Mouse (Mus musculus): Measurements from ENCODE around the gene Gm11562. TPM values are rescaled to one million over a fixed set of nuclear protein-coding genes. Genes with fewer than 3 reads are reported as not detected.
"Not testable (repeated sequence)": the region's sequence is repeated elsewhere in the genome, so short reads cannot be mapped to it uniquely, and the experiment has no call there.

Gm11562 gene
- polyA plus RNA-seq, 1 experiment from 2014 or later = not detected

DNA sequence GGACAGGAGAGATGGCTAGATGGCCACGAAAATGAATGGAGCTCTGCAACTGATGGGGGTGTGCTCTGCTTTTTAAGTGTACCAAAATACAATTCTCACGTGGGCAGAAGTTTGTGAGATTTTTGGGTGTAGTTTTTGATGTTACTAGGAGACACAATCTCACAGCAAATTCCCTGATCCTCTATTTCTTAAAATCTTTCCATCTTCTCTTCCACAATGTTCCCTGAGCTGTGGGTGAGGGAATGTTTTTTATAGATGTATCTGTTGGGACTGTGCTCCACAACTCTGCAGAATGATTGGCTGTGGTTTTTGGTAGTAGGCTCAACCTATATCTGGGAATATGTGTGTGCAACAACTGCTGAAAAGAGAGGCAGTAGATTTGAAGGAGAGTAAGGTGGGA is 13.1 kb upstream of the Gm11562 start:
- no peak overlapping the region for H3K4me3 ChIP-seq
- no peaks in the 10 kb centered on the region for H3K4me1 ChIP-seq (replicated peaks)
- no peak overlapping the region for H3K4me2 ChIP-seq
- H3K36me3 ChIP-seq = no peaks in the 10 kb centered on the region
- WGBS = 77% methylated on average over 2 of the region's 2 CpGs
- no peaks in the 10 kb centered on the region for H3K9me3 ChIP-seq
- H3K27ac ChIP-seq = no peak overlapping the region
- no peaks in the 10 kb centered on the region for H3K27me3 ChIP-seq
- ATAC-seq (ENCODE audit: low FRiP score) = no peak
- no peak overlapping the region for H3K9ac ChIP-seq

DNA sequence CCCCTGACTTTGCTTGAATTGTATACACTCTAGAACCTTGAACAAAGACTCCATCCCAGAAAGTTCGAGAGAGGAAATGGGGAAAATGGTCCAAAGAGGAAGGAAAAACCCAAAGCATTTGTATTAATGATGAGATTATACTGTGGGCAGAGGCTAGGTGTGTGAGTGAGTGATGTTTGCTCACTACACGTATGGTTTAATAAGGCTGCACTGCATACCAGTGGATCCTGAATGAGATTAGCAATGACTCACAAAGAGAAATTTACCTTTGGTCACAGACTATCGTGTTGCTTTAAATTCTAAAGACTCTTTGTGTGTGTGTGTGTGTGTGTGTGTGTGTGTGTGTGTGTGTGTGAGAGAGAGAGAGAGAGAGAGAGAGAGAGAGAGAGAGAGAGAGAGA is 10.7 kb upstream of the Gm11562 start:
- H3K27me3 ChIP-seq = no peaks in the 10 kb centered on the region
- no peaks in the 10 kb centered on the region for H3K9me3 ChIP-seq
- no peaks in the 10 kb centered on the region for H3K36me3 ChIP-seq
- no peak overlapping the region for H3K4me2 ChIP-seq
- H3K4me3 ChIP-seq = no peak overlapping the region
- H3K4me1 ChIP-seq (replicated peaks) = no peaks in the 10 kb centered on the region
- 84% methylated on average over 3 of the region's 3 CpGs for WGBS
- no peak for ATAC-seq (ENCODE audit: low FRiP score)
- H3K27ac ChIP-seq = no peak overlapping the region
- no peak overlapping the region for H3K9ac ChIP-seq

DNA sequence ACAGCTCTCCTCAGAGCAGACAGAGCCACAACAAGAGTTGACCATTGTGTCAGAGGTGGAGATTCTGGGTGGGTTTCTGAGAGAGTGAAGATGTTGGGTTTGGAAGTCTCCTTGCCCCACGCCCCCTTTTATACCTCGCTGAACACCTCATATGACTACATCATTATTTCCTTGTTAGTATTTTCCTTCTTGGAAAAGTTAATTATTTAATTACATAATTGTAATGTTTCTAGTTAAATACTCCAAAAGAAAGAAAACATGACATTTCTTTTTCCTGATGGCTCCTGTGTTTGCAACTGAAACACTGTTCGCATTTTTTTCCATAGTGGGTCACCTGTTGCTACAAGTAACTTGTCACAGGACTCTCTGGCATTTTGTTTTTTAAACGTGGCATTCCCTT is 7.9 kb upstream of the Gm11562 start, which contains the start of gene Krtap4-1:
TSS of gene Krtap4-1 (minus strand) at position 101 of the 400 bp plus-strand sequence.
- no peaks in the 10 kb centered on the region for H3K27me3 ChIP-seq
- H3K4me2 ChIP-seq = no peak within 1 kb of the TSS
- H3K36me3 ChIP-seq = no peaks in the 10 kb centered on the region
- no peak within 1 kb of the TSS for H3K27ac ChIP-seq
- H3K9ac ChIP-seq = no peak within 1 kb of the TSS
- 86% methylated on average over 4 of the region's 4 CpGs for WGBS
- H3K4me1 ChIP-seq (replicated peaks) = no peaks in the 10 kb centered on the region
- ATAC-seq (ENCODE audit: low FRiP score) = no peak
- H3K9me3 ChIP-seq = no peaks in the 10 kb centered on the region
- H3K4me3 ChIP-seq = no peak within 1 kb of the TSS

DNA sequence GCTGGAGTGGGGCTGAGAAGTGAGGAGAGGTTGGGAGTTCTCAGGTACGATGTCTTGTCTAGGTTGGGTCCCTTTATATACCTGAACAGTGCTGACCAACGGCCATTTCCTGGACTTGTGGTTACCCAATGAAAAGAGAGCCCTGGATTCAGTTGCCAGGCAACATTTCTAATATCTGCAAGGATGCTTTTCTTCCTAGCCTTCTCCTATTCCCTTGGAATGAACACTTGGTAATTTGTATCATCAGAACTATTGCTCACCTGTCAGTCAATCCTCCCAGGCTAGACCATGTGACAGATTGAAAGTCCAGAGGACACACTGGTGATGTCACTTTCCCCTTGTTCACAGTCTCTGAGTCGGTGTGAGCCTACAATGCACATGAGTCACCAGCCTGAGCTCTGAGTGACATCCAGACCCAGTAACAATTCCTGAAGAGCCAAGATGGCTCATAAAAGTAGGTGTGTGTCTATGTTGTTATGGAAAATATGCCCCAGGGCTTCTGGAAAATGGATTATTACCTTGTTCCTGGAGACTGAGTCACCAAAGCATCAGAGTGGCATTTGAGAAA is 5.4 kb downstream of the Gm11562 start, which contains the start of gene Krtap2-4:
TSS of gene Krtap2-4 (minus strand) at position 51 of the 568 bp plus-strand sequence.
- 66% methylated on average over 3 of the region's 3 CpGs for WGBS
- H3K27ac ChIP-seq = no peak within 1 kb of the TSS
- no peaks in the 10 kb centered on the region for H3K4me1 ChIP-seq (replicated peaks)
- no peak within 1 kb of the TSS for H3K4me3 ChIP-seq
- ATAC-seq (ENCODE audit: low FRiP score) = no peak
- H3K9ac ChIP-seq = no peak within 1 kb of the TSS
- H3K36me3 ChIP-seq = no peaks in the 10 kb centered on the region
- H3K27me3 ChIP-seq = no peaks in the 10 kb centered on the region
- no peak within 1 kb of the TSS for H3K4me2 ChIP-seq
- H3K9me3 ChIP-seq = no peaks in the 10 kb centered on the region

DNA sequence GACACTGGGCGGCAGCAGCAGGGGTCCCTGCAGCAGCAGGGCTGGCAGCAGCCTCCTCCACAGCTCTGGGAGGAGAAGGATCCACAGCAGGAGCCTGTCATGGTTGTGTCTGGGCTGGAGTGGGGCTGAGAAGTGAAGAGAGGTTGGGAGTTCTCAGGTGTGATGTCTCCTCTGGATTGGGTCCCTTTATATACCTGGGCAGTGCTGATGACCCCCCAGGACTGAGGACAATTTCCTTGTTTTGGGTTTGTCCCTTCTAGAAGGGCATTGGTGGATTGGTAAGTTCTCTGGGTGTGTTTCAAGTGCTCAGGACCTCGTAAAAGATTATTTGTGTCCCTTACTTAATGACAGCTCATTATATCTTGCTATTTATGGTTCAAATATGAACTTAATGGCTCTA is 10.1 kb downstream of the Gm11562 start, which contains the start of gene Gm11937:
TSS of gene Gm11937 (minus strand) at position 101 of the 400 bp plus-strand sequence.
- ATAC-seq (ENCODE audit: low FRiP score); H3K4me1 ChIP-seq (replicated peaks); H3K4me2 ChIP-seq; H3K27ac ChIP-seq; H3K27me3 ChIP-seq; H3K9ac ChIP-seq; H3K9me3 ChIP-seq; H3K36me3 ChIP-seq; H3K4me3 ChIP-seq: not testable (repeated sequence)
- WGBS = 88% methylated on average over 1 of the region's 2 CpGs

DNA sequence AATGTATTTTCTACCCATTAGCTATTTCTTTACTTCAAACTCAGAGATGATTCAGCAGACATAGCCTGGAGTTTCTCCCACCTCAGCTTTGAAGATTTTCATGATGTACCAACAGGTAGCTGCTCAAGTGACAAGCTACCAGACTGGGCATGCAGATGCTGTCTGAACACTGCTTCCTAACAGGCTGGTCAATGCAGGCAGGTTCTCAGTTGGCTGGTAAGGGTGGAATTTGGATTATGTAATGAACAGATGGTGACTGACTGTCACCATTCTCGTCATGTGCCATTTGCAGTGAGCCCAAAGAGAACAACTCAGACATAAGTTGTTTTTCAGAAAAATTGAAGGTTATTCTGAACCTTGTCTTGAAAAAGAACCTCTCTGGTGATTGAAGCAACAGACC is 11.1 kb downstream of the Gm11562 start:
- H3K27me3 ChIP-seq = no peaks in the 10 kb centered on the region
- H3K4me3 ChIP-seq = no peak overlapping the region
- H3K4me2 ChIP-seq = no peak overlapping the region
- H3K36me3 ChIP-seq = no peaks in the 10 kb centered on the region
- H3K27ac ChIP-seq = no peak overlapping the region
- H3K9me3 ChIP-seq = no peaks in the 10 kb centered on the region
- no peak overlapping the region for H3K9ac ChIP-seq
- WGBS = 82% methylated on average over 1 of the region's 1 CpGs
- no peak for ATAC-seq (ENCODE audit: low FRiP score)
- no peaks in the 10 kb centered on the region for H3K4me1 ChIP-seq (replicated peaks)

DNA sequence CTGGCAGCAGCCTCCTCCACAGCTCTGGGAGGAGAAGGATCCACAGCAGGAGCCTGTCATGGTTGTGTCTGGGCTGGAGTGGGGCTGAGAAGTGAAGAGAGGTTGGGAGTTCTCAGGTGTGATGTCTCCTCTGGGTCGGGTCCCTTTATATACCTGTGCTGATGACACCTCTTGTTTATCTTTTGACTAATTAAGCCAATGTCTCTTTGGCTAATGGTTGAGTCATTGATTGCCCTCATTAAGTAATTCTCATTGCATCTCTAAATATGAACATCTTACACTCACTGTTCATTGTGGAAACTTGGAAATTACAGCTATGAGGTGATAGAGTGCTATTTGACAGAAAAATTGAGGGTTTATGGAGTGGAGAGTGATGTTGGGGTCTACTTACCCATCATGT is 17.0 kb downstream of the Gm11562 start, which contains the start of gene Gm11938:
TSS of gene Gm11938 (minus strand) at position 101 of the 400 bp plus-strand sequence.
- 83% methylated on average over 1 of the region's 1 CpGs for WGBS
- not testable (repeated sequence) for H3K4me3 ChIP-seq; H3K36me3 ChIP-seq; H3K9ac ChIP-seq; H3K27ac ChIP-seq; H3K27me3 ChIP-seq; ATAC-seq (ENCODE audit: low FRiP score); H3K4me1 ChIP-seq (replicated peaks); H3K4me2 ChIP-seq; H3K9me3 ChIP-seq

DNA sequence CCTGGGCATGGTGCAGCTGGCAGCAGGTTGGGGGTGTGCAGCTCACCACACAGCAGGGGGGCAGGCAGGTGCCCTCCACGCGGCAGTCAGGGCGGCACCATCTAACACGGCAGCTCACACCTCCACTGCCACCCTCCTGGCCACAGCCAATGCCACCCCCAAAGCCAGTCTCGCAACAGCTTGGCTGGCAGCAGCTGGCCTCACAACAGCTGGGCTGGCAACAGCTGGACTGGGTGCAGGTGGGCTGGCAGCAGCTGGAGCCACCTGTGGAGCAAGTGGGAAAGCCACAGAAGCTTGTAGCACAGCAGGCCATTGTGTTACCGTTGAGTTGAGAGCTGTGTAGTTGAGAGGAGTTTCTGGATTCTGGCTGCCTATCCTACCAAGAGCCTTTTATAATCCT is 22.5 kb downstream of the Gm11562 start, which contains the start of gene Krtap9-3:
TSS of gene Krtap9-3 (minus strand) at position 364 of the 400 bp plus-strand sequence.
- not testable (repeated sequence) for ATAC-seq (ENCODE audit: low FRiP score); H3K4me1 ChIP-seq (replicated peaks); H3K9ac ChIP-seq; H3K27ac ChIP-seq; H3K27me3 ChIP-seq; H3K36me3 ChIP-seq; H3K9me3 ChIP-seq; H3K4me3 ChIP-seq; H3K4me2 ChIP-seq
- 83% methylated on average over 6 of the region's 6 CpGs for WGBS

DNA sequence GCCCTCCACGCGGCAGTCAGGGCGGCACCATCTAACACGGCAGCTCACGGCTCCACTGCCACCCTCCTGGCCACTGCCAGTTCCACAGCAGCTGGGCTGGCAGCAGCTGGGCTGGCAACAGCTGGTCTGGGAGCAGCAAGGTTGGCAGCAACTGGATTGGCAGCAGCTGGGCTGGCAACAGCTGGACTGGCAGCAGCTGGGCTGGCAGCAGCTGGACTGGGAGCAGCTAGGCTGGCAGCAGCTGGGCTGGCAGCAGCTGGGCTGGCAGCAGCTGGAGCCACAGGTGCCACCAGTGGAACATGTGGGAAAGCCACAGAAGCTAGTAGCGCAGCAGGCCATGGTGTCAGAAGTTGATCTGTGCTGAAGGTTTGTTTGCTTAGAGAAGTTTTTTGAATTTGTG is 29.3 kb downstream of the Gm11562 start, which contains the start of gene Krtap1-3:
TSS of gene Krtap1-3 (minus strand) at position 359 of the 400 bp plus-strand sequence.
- Histone ChIP-seq H3K4me1 (replicated peaks) (no peaks in the 10 kb centered on the region), H3K9me3 (no peaks in the 10 kb centered on the region), H3K27ac (no peak within 1 kb of the TSS), H3K4me3 (no peak within 1 kb of the TSS), H3K9ac (no peak within 1 kb of the TSS), H3K4me2 (no peak within 1 kb of the TSS), H3K27me3 (no peaks in the 10 kb centered on the region), H3K36me3 (no peaks in the 10 kb centered on the region)
- WGBS = 89% methylated on average over 6 of the region's 6 CpGs
- ATAC-seq (ENCODE audit: low FRiP score) = no peak

DNA sequence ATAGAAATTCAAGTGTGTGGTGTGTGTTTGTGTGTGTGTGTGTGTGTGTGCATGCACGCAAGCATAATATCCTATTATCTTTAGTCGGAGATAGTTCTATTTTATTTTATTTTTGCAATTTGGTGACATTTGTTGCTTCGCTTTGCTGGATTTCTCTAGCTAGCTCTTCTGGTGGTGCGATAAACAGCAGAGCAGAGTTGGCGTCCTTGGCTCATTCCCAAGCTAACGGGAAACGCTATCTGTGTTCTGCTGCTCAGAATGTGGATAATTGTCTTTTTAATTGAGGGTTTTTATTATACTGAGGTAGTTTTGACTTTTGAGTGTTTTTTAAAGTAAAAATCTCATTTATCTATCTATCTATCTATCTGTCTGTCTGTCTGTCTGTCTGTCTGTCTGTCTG is 35.1 kb downstream of the Gm11562 start:
- Histone ChIP-seq H3K4me2 (no peak overlapping the region), H3K27me3 (no peaks in the 10 kb centered on the region), H3K36me3 (no peaks in the 10 kb centered on the region), H3K4me1 (replicated peaks) (no peaks in the 10 kb centered on the region), H3K9ac (no peak overlapping the region), H3K27ac (no peak overlapping the region), H3K9me3 (no peaks in the 10 kb centered on the region), H3K4me3 (no peak overlapping the region)
- no peak for ATAC-seq (ENCODE audit: low FRiP score)
- WGBS = 93% methylated on average over 7 of the region's 7 CpGs

DNA sequence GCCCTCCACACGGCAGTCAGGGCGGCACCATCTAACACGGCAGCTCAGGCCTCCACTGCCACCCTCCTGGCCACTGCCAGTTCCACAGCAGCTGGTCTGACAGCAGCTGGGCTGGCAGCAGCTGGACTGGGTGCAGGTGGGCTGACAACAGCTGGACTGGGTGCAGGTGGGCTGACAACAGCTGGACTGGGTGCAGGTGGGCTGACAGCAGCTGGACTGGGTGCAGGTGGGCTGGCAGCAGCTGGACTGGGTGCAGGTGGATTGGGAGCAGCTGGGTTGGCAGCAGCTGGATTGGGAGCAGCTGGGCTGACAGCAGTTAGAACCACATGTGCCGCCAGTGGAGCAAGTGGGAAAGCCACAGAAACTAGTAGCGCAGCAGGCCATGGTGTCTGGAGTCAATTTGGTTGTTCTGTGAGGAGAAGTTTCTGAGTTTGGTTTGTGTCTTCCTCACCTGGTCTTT is 37.0 kb downstream of the Gm11562 start, which contains the start of gene Krtap1-4:
TSS of gene Krtap1-4 (minus strand) at position 410 of the 460 bp plus-strand sequence.
- no peaks in the 10 kb centered on the region for H3K36me3 ChIP-seq
- H3K9me3 ChIP-seq = no peaks in the 10 kb centered on the region
- H3K9ac ChIP-seq = no peak within 1 kb of the TSS
- 83% methylated on average over 5 of the region's 5 CpGs for WGBS
- no peak within 1 kb of the TSS for H3K4me2 ChIP-seq
- no peak within 1 kb of the TSS for H3K27ac ChIP-seq
- H3K27me3 ChIP-seq = no peaks in the 10 kb centered on the region
- no peak for ATAC-seq (ENCODE audit: low FRiP score)
- H3K4me3 ChIP-seq = no peak within 1 kb of the TSS
- no peaks in the 10 kb centered on the region for H3K4me1 ChIP-seq (replicated peaks)

DNA sequence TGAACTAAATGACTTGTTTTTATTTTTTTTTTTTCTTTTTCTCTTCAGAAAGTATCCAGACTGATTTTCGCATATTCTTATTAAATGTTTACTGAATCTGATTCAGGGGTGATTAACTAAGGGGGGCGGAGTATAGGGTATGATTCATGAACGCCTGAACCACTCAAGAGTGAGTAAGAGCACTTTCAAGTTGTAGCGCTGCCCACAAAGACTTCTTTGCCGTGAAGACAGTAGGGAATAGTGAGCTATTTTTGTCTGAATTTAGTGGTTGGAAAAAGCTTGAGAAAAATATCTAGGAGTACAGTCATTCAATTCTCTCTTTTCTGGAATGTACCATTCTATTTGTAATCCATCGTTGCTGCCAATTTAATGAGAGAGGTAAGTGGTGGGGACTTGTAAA is 38.7 kb downstream of the Gm11562 start:
- ATAC-seq (ENCODE audit: low FRiP score) = no peak
- H3K36me3 ChIP-seq = no peaks in the 10 kb centered on the region
- no peaks in the 10 kb centered on the region for H3K9me3 ChIP-seq
- H3K9ac ChIP-seq = no peak overlapping the region
- no peak overlapping the region for H3K4me2 ChIP-seq
- no peak overlapping the region for H3K27ac ChIP-seq
- no peaks in the 10 kb centered on the region for H3K4me1 ChIP-seq (replicated peaks)
- no peak overlapping the region for H3K4me3 ChIP-seq
- 89% methylated on average over 6 of the region's 6 CpGs for WGBS
- no peaks in the 10 kb centered on the region for H3K27me3 ChIP-seq

DNA sequence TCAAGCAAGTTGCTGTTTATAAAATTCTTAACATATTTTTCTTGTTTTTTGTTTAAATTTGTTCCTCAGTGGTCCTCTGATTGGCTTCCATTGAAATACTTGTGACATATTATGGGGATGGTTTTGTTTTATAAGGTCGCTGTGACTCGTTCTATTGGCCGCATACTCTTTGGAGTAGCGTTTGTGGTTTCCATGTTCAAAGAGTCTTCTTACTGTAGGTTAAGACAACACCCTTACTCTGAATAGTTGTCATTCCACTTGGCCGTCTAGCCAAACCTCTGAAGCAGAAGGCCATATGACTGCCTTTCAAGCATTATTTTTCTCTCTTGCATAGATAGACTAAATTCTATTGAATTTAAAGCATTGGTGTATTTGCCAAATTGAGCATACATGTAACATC is 39.2 kb downstream of the Gm11562 start:
- Histone ChIP-seq H3K4me3 (no peak overlapping the region), H3K4me2 (no peak overlapping the region), H3K27ac (no peak overlapping the region), H3K9ac (no peak overlapping the region), H3K36me3 (no peaks in the 10 kb centered on the region), H3K4me1 (replicated peaks) (no peaks in the 10 kb centered on the region), H3K9me3 (no peaks in the 10 kb centered on the region), H3K27me3 (no peaks in the 10 kb centered on the region)
- 95% methylated on average over 5 of the region's 5 CpGs for WGBS
- ATAC-seq (ENCODE audit: low FRiP score) = no peak
